Mouse (Mus musculus) ovary, postnatal 36 days (tissue): ENCODE measurements at regions not wholly inside any gene's neighbourhood (a gene's known extent, or its start where the extent isn't known, plus 50 kb on each side); places are given as distances from the start of the nearest gene placed in this dataset.
"Not testable (repeated sequence)": the region's sequence is repeated elsewhere in the genome, so short reads cannot be mapped to it uniquely, and the experiment has no call there.

Experiments
- DNase-seq: peaks from one replicate; pipeline ENCODE4 v3.0.0; 2022; ENCODE audit warnings: low spot score, mixed read lengths

GRCm38 (mm10) chr7:62179387-62179786 lies 167.0 kb upstream of the Ndn start:
- no peak for DNase-seq

GRCm38 (mm10) chr7:62208529-62208928 lies 137.8 kb upstream of the Ndn start:
- no peak for DNase-seq

DNA sequence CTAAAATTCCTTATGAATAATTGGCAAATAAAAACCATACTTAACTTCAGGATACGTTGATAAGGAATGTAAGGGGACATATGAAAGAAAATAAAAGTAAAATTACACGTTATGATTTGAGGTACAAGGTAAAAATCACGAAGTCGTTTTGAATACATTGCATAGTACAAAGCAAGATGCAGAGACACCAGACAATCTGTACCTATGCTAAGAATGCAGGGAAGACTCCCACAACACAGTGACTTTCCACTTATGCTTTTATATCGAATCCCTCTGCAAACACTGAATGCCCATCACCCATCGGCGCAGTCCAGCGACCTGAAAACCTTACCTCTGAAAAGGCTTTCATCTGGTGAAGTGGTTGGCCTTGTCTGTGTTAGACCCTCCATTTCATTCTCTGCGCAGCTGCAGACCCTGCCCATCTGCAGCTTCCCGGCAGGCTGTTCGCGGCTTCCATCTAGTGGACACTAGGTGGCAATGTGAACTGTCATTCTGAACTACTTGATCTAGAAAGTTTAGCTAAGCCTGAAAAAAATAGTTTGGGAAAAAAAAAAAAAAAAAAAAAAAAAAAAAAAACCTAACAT lies 137.2 kb upstream of the Ndn start:
- peak; percentile 9 for DNase-seq

- DNase-seq: no peak
These were observed 121.2 kb upstream of the Ndn start for GRCm38 (mm10) chr7:62225184-62225583.

- no peak for DNase-seq
These were observed 118.6 kb upstream of the Ndn start for GRCm38 (mm10) chr7:62227727-62228126.

DNA sequence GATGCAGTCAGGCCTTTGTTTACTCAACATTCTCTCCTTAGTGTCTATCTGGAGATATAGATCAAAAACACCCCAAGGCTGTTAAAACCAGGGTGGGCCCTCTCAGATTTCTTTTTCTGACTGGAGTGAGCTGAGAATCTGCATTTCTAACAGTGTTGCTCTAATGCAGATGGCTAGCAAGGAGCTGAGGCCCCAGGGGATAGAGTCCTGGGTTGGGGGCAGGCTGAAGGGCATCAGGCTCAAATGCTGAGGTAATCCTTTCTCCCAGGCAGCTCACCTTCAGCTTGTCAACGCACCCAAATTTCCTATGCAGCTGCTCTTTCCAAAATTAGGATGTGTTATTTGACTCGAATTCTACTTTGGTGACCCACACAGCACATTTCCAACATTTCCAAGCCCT lies 115.7 kb upstream of the Ndn start:
- no peak for DNase-seq

- peak; percentile 4 for DNase-seq
These were observed 115.2 kb upstream of the Ndn start for GRCm38 (mm10) chr7:62231120-62231574.

- no peak for DNase-seq
These were observed 114.3 kb upstream of the Ndn start for GRCm38 (mm10) chr7:62232076-62232475.

DNA sequence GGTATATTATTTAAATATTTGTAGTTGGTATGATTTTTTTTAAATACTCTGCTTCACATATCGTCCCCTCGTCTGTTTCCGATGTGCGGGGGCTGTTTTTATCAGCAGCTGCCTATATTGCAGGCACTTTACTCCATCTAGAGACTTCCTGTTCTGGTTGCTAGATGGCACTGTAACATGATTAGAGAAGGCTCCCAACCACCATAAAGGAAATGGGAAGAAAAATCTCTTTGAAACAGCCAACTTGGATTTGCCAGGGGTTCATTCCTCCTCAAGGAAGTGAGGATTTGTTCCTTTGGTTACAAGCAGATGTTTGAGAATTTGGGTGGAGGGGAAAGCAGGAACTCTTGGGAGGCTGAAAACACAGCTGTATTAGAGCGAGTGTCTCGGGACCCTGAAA lies 112.3 kb upstream of the Ndn start:
- no peak for DNase-seq

DNA sequence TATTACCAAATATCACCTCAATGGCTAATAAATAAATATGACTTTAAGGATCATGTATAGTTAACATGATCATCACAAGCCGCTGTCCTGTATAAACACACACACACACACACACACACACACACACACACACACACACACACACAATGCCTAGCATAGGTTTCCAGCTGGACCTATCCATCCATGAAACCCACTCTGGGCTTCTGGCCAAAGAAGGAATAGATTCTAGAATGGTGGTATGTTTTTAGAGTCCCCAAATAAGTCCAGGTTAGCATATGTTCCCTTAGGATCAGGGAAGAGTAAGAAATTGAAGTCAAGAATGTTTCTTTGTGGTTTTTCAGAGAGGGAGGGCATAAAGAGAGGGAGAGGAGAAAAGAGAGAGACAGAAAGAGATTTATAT lies 110.6 kb upstream of the Ndn start:
- no peak for DNase-seq

DNA sequence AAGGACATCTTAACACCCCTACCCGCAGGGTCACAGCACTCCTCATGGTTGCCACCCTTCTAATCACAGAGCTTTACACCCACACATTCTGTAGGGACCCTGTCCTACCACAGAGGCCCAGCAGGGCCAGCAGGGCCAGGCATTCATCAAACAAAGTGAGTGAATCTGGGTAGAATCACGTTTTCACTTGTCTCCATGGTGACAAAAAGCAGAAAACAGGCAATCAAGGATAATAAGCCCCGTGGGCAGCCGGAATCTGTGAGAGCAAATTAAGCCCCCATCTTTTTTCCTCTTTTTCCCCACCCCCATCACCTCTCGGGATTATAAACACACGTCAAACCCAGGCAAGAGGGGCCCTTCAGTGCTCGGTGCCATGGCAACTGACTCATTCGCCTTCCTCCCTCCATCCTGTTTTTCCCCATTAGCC lies 84.7 kb upstream of the Ndn start:
- no peak for DNase-seq

DNA sequence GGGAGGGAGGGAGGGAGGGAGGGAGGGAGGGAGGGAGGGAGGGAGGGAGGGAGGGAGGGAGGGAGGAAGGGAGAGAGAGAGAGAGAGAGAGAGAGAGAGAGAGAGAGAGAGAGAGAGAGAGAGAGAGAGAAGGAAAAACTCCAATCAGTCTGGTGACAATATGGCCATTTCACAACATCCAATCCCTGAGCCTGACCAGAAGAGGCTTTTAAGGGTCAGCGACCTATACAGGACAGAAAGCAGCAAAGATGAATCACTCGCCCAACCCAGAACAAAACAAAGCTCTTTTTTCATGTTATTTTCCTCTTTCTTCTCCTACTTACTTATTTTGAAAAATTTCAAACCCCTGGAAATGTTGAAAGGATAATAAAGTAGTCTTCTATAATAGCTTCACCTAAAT lies 84.2 kb upstream of the Ndn start:
- not testable (repeated sequence) for DNase-seq

DNA sequence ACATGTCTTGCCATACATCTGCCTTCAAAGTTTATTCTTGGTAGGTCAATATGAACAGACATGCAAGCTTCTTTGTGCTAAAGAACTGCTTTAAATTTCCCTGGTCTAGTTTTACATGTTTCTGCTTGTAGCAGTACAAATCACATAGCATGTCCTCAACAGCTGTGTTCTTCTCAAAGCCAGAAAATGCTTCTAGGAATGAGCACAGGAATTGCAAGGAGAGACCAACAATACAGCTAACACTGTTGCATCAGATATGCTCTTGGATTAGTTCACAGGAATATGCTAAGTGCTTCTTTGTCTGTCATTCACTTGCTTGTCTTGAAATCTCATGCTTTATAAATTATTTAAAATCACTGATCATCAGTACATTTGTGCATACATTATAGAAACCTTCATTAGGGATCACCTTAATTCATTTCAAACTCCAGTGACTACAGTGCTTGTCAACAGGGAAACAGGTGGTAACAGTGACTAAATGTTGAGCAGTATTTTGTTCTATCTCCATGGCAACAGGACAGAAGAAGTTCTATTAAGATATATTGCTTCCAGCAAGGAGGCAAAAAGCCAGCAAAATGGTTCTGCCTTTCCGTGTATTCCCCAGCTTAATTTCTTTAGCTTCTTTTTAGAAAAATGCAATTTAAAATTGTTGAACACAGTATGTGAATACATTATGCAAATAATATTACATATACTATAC lies 77.1 kb upstream of the Ndn start:
- DNase-seq: no peak

- DNase-seq: no peak
These were observed 70.2 kb upstream of the Ndn start for GRCm38 (mm10) chr7:62276219-62276618.

DNA sequence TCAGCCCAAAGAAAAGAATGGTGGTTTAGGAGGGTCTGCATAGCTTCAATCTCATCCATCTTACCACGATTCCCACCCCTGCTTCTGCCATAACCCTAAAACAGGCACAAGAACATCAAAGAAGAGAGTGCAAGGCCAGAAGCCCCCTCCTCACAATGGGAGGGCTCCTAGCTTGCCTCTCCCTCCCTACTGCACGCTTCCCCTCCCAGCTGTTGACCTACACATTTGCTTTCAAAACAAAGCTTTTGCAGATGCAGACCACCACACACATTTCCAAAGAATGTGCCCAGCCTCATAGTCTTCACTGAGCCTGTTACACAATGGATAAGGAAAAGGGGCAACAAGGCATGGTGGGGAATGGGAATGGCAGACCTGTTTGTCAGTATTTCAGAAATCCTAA lies 67.9 kb upstream of the Ndn start:
- DNase-seq: no peak

GRCm38 (mm10) chr7:62279022-62279421 lies 67.3 kb upstream of the Ndn start:
- no peak for DNase-seq
